Mouse (Mus musculus): ENCODE measurements around the gene Gm3043. TPM values are rescaled to one million over a fixed set of nuclear protein-coding genes. Genes with fewer than 3 reads are reported as not detected.

Gm3043 gene
- polyA plus RNA-seq (2015; fragmentation: Nextera tagmentation; extraction: Ambion mirVana): not detected in 2 replicates

DNA sequence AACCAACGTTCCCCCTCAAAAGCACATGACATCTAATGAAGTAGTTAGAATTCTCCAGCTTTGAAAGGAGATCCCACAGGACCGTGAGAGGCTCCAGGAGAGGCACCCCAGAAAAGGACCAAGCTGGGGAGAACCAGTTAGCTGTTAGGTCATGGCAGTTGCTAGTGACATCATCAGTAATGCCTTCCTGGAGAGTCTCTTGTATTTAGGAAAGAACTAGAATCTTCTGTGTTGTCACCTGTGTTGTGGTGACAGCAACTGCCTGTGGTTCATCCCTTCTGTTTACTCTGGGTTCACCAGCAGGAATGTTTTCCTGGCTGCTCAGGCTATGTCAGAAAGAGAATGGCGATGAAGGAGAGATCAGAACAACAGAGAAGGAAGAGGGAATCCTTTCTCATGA, at the start of gene Gm3043:
TSS of gene Gm3043 (plus strand) at position 301 of the 400 bp plus-strand sequence.

DNA sequence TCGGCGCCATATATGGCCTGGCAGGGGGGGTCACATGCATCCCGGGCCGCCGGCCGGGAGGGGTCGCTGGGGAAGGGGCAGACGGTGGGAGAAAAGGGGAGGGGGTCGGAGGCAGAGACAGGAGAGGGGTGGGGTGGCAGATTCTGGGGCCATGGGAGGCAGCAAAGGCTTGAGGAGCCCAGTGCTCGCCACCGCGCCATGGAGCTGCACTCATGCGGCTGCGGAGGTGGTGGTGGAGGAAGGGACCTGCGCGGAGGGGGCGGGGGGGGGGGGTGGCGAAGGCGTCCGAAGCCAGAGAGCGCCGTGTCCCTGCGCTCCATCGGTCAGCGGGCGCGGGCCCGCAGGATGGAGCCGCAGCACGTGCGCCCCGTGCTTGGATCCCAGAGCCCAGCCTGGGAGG, 36.9 kb upstream of the Gm3043 start, which contains the start of gene Gm3020:
TSS of gene Gm3020 (plus strand) at position 301 of the 400 bp plus-strand sequence.

Other genes starting within 250 kb of the Gm3043 start
- not detected in 2 replicates for gene Gm10408, start 239.4 kb upstream of the Gm3043 start, polyA plus RNA-seq (2015; fragmentation: Nextera tagmentation; extraction: Ambion mirVana)
- gene Gm3012, start 54.3 kb upstream of the Gm3043 start, polyA plus RNA-seq (2015; fragmentation: Nextera tagmentation; extraction: Ambion mirVana): not detected in 2 replicates
- gene Gm3020, start 36.8 kb upstream of the Gm3043 start, polyA plus RNA-seq (2015; fragmentation: Nextera tagmentation; extraction: Ambion mirVana): 1.1 and 1.5 TPM in 2 replicates
- 0.25 and 0.26 TPM in 2 replicates for gene Gm3002, start 121.3 kb downstream of the Gm3043 start, polyA plus RNA-seq (2015; fragmentation: Nextera tagmentation; extraction: Ambion mirVana)
- not detected in 2 replicates for gene Gm3033, start 157.5 kb downstream of the Gm3043 start, polyA plus RNA-seq (2015; fragmentation: Nextera tagmentation; extraction: Ambion mirVana)
- not detected in 2 replicates for gene Gm2916, start 195.4 kb downstream of the Gm3043 start, polyA plus RNA-seq (2015; fragmentation: Nextera tagmentation; extraction: Ambion mirVana)
- gene Gm3029, start 243.0 kb downstream of the Gm3043 start, polyA plus RNA-seq (2015; fragmentation: Nextera tagmentation; extraction: Ambion mirVana): 0.13 TPM in 1 of 2 replicates, not detected in the other